Mouse (Mus musculus) hindbrain, embryonic 10.5 days (tissue): Measurements from ENCODE around the gene Tinf2. TPM values are rescaled to one million over a fixed set of nuclear protein-coding genes. Genes with fewer than 3 reads are reported as not detected.

Source experiments
- DNase-seq: peaks from one replicate; pipeline ENCODE4 v3.0.0-alpha.2; 2017; ENCODE audit warnings: low spot score
- H3K27ac ChIP-seq: fragments of 300-500 bp; sonication (generic); 2 replicates; pipeline ENCODE4 v1.5.1; 2016; ENCODE audit warnings: mild to moderate bottlenecking, moderate library complexity
- H3K27me3 ChIP-seq: fragments of 300-500 bp; sonication (generic); 2 replicates; pipeline ENCODE4 v1.6.1; 2016; ENCODE audit warnings: mild to moderate bottlenecking; ENCODE audit not compliant: poor library complexity, insufficient read depth, severe bottlenecking
- H3K36me3 ChIP-seq: fragments of 300-500 bp; sonication (generic); 2 replicates; pipeline ENCODE4 v1.6.1; 2016; ENCODE audit warnings: mild to moderate bottlenecking, moderate library complexity
- H3K4me1 ChIP-seq: fragments of 300-500 bp; sonication (generic); replicated peaks from 2 replicates; pipeline ENCODE4 v1.6.1; 2016; ENCODE audit warnings: mild to moderate bottlenecking
- H3K4me3 ChIP-seq: fragments of 300-500 bp; sonication (generic); 2 replicates; pipeline ENCODE4 v1.5.1; 2016; ENCODE audit warnings: mild to moderate bottlenecking, moderate library complexity
- H3K9me3 ChIP-seq: fragments of 300-500 bp; sonication (generic); 2 replicates; pipeline ENCODE4 v1.6.1; 2016; ENCODE audit warnings: mild to moderate bottlenecking, moderate library complexity
- WGBS: fragments of 180-500 bp; shearing (Covaris S2); methylation state at CpG from one replicate; pipeline ENCODE4 v1.1.7; 2016; 5-methylcytosine and 5-hydroxymethylcytosine counted together
- polyA plus RNA-seq: library from polyadenylated mRNA; unstranded; fragments of >200 nt; fragmentation: Nextera tagmentation; extraction: Ambion mirVana; gene quantifications from 2 replicates; pipeline ENCODE4 v1.2.1, GENCODE M21; 2016

Tinf2 gene
- polyA plus RNA-seq = 63.4 and 68.9 TPM in 2 replicates

GRCm38 (mm10) chr14:55681160-55682117 lies at the start of gene Tinf2:
Gene Tinf2 (minus strand): TSS chr14:55681820.
- WGBS = under 1% methylated on average over 66 of the region's 66 CpGs
- Histone ChIP-seq H3K9me3 (no peaks in the 10 kb centered on the region), H3K4me3 (peak within 1 kb of the TSS; percentile 93), H3K36me3 (peaks cover 42% of the 10 kb centered on the region), H3K4me1 (peaks cover 13% of the 10 kb centered on the region), H3K27me3 (no peaks in the 10 kb centered on the region), H3K27ac (peak within 1 kb of the TSS; percentile 93)
- peak; percentile 95 for DNase-seq

- H3K4me1 ChIP-seq = no peaks in the 10 kb centered on the region
- H3K27ac ChIP-seq = no peak overlapping the region
- no peaks in the 10 kb centered on the region for H3K36me3 ChIP-seq
- no peaks in the 10 kb centered on the region for H3K9me3 ChIP-seq
- WGBS = 90% methylated on average over 7 of the region's 7 CpGs
- H3K27me3 ChIP-seq = 0 out of 2 replicates have a peak, but pooled peaks cover 7% of the 10 kb centered on the region
- no peak for DNase-seq
- H3K4me3 ChIP-seq = no peak overlapping the region
These were observed 49.0 kb upstream of the Tinf2 start for GRCm38 (mm10) chr14:55730531-55731032.

DNA sequence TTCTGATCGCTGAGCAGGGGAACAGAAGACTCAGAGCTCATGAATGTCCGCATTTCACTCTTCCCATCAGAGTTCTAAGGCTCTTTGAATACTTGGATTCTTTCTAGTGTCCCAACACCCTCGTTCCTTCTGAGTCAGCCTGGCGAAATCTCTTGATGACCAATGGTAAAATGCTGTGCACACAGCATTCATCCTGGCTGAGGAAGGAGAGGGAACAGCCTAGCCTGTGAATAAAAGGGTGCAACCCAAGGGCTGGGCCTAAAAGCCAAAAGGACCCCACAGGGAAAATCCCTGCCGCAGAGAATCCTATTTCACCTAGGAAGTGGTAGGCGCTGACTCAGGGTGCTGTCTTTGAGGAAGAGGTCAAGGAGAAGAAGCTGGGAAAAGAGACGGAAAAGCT lies 48.5 kb upstream of the Tinf2 start:
- 81% methylated on average over 7 of the region's 7 CpGs for WGBS
- DNase-seq = no peak
- Histone ChIP-seq H3K27me3 (0 out of 2 replicates have a peak, but pooled peaks cover 7% of the 10 kb centered on the region), H3K9me3 (no peaks in the 10 kb centered on the region), H3K27ac (no peak overlapping the region), H3K4me1 (no peaks in the 10 kb centered on the region), H3K36me3 (no peaks in the 10 kb centered on the region), H3K4me3 (no peak overlapping the region)

DNA sequence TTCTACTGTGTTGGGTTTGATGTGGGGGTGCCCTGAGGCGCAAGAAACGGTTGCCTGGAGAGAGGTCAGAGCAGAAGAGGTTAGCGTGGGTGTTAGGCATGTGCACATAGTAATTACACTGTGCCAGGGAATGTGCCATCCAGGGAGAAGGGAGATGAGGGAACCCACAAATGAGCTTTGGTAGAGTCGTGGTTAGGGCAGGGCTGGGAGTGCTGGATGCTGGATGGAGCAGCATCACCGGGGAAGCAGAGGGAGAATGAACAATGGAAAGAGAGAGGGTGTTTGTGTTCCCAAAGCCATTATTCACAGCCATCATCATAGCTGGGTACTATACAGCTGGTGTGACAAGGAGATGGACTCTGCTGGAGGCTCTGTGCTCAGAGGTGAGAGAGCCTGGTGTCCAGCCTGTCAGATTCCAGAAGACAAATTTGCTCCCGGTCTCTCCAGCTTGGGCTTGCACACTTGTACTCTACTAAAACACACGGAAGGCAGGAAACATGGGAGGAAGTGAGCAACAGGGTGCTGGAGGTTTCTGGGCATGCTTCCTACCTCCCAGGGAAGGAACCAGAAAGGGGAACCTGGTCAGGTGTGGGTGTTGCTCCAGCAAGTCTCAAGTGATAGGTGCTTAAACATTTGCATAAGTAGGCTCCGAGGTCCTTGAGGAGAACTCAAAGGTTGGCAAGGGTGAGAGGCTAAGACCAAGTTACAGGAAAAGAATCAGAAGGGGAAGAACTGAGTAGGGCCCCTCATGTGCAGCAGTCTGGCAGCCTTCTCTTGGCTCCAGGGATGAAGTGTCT lies 46.5 kb upstream of the Tinf2 start:
- no peak for DNase-seq
- H3K27me3 ChIP-seq = no peaks in the 10 kb centered on the region
- no peaks in the 10 kb centered on the region for H3K9me3 ChIP-seq
- H3K4me1 ChIP-seq = no peaks in the 10 kb centered on the region
- no peak overlapping the region for H3K27ac ChIP-seq
- no peak overlapping the region for H3K4me3 ChIP-seq
- no peaks in the 10 kb centered on the region for H3K36me3 ChIP-seq
- 69% methylated on average over 8 of the region's 8 CpGs for WGBS

- Histone ChIP-seq H3K36me3 (no peaks in the 10 kb centered on the region), H3K27me3 (no peaks in the 10 kb centered on the region), H3K4me1 (peaks cover 12% of the 10 kb centered on the region), H3K27ac (no peak overlapping the region), H3K9me3 (no peaks in the 10 kb centered on the region), H3K4me3 (no peak overlapping the region)
- no peak for DNase-seq
These were observed 44.6 kb upstream of the Tinf2 start for GRCm38 (mm10) chr14:55726261-55726660.

- H3K27me3 ChIP-seq = no peaks in the 10 kb centered on the region
- peaks cover 10% of the 10 kb centered on the region for H3K36me3 ChIP-seq
- no peaks in the 10 kb centered on the region for H3K9me3 ChIP-seq
- WGBS = 69% methylated on average over 8 of the region's 8 CpGs
- peaks cover 16% of the 10 kb centered on the region for H3K4me1 ChIP-seq
- no peak overlapping the region for H3K27ac ChIP-seq
- no peak overlapping the region for H3K4me3 ChIP-seq
- DNase-seq = no peak
These were observed 42.8 kb upstream of the Tinf2 start for GRCm38 (mm10) chr14:55724411-55724871.

GRCm38 (mm10) chr14:55723433-55723832 lies 41.8 kb upstream of the Tinf2 start:
- H3K9me3 ChIP-seq = no peaks in the 10 kb centered on the region
- WGBS = 93% methylated on average over 7 of the region's 7 CpGs

DNA sequence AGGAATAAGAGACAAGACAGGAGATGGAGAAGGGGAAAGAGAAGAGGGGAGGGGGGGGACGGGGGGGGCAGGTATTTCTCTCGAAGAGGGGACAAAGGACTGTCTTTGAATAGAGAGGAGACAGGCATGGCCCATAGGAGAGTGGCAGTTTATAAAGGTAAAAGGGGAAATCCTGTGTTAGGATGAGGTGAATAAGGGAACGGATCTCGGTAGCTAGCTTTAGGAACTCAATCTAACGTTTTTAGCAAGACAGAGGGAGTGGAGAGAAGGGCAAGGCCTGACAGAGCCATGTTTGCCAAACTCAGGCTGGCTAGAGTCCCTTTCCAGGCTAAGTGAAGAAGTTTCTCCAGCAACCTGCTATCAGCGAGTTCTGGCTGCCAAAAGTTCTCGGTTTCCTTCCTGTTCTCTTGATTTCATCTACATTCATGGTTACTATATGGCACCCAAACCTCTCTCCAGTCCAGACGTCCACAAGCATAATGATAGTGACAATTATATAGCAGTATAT lies 40.9 kb upstream of the Tinf2 start:
- Histone ChIP-seq H3K36me3 (peaks cover 29% of the 10 kb centered on the region), H3K27ac (peak overlapping the region; percentile 94), H3K9me3 (no peaks in the 10 kb centered on the region), H3K4me1 (peaks cover 16% of the 10 kb centered on the region), H3K27me3 (no peaks in the 10 kb centered on the region), H3K4me3 (peak overlapping the region; percentile 87)
- 53% methylated on average over 8 of the region's 8 CpGs for WGBS
- DNase-seq = no peak

More at GRCm38 (mm10) chr14:55723433-55723832, 41.8 kb upstream of the Tinf2 start:
- Histone ChIP-seq H3K4me1 (peaks cover 16% of the 10 kb centered on the region), H3K27ac (no peak overlapping the region), H3K36me3 (peaks cover 20% of the 10 kb centered on the region), H3K27me3 (no peaks in the 10 kb centered on the region), H3K4me3 (no peak overlapping the region)
- no peak for DNase-seq

DNA sequence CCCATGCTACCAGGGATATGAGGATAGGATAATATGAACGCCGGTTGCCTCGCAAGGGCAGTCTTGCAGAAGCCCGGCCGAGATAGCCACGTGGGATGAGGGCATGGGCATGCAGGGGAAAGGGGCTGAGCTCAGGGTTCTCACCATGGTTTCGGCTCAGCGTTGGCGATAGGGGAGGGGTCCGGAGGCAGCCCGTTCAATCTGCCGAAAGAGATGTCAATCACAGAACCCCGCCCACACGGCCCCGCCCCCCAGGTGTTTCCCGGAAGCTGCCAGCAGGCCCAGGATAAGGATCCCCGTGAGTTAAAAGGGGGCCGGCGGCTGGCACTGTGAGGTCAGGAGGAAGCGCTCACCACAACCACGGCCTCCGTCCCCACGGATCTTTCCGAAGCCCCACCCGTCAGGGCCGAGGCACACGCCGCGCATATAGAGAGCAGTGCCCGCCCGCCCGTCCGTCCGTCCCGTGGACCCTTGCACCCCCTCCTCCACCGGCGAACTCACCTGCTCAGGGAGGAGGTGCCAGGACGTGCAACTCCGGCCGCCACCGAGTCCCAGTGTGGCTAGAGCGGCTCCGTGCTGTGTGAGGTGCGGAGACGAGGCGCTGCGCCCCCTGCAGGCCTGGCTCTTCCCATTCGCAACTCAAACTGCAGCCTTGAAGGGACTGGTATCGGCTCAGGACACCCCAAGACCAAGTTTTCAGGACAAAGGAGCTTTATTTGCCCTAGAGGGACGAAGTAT lies 40.2 kb upstream of the Tinf2 start, which contains the start of gene Rabggta:
Gene Rabggta (minus strand): TSS at position 564 of the 738 bp plus-strand sequence.
- DNase-seq = peak; percentile 93
- peak within 1 kb of the TSS; percentile 94 for H3K27ac ChIP-seq
- peaks cover 16% of the 10 kb centered on the region for H3K4me1 ChIP-seq
- WGBS = under 1% methylated on average over 50 of the region's 50 CpGs
- H3K27me3 ChIP-seq = no peaks in the 10 kb centered on the region
- peaks cover 35% of the 10 kb centered on the region for H3K36me3 ChIP-seq
- peak within 1 kb of the TSS; percentile 87 for H3K4me3 ChIP-seq
- no peaks in the 10 kb centered on the region for H3K9me3 ChIP-seq

DNA sequence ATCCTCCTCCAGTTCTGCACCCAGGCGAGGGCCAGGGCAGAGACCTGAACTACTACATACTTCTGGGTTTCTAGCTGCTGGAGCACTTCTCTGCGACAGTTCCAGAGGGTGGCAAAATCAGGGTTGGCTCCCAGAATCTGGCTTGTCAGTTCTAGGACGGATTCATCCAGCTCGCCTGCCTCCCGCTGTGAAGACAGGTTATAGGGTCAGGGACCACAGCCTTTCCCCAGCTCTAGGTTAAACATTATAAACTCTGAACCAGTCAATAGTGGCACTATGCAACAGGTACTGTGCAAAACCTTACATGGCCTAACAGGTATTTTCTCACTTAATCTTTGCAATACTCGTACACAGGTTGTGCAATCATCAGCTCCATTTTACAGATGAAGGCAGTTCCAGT lies 39.5 kb upstream of the Tinf2 start:
- Histone ChIP-seq H3K27ac (no peak overlapping the region), H3K4me1 (peaks cover 16% of the 10 kb centered on the region), H3K27me3 (no peaks in the 10 kb centered on the region), H3K36me3 (peaks cover 43% of the 10 kb centered on the region), H3K9me3 (no peaks in the 10 kb centered on the region), H3K4me3 (peak overlapping the region; percentile 87)
- 69% methylated on average over 6 of the region's 6 CpGs for WGBS
- DNase-seq = no peak

DNA sequence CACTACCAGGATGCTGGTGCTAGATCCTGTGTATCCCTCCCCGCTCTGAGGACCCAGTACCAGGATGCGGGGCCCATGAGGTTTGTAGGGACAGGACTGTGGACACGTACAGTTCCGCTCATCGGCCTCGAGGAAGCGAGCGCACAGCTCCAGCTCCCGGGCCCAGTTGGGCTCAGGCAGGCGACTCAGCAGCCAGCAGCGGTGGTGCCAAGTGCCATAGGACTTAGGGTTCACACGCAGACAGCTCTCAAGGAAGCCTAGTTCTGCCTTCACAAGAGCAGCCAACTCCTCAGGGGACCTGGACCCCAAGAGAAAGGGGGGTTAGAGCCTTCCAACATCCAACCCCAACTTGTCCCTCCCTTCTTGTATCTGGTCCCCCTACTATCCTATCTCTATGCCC lies 39.0 kb upstream of the Tinf2 start:
- peaks cover 45% of the 10 kb centered on the region for H3K36me3 ChIP-seq
- DNase-seq = no peak
- no peak overlapping the region for H3K27ac ChIP-seq
- no peaks in the 10 kb centered on the region for H3K9me3 ChIP-seq
- H3K4me1 ChIP-seq = peaks cover 16% of the 10 kb centered on the region
- peak overlapping the region; percentile 87; the same call in 1 of the 2 replicates for H3K4me3 ChIP-seq
- 94% methylated on average over 12 of the region's 12 CpGs for WGBS
- no peaks in the 10 kb centered on the region for H3K27me3 ChIP-seq

DNA sequence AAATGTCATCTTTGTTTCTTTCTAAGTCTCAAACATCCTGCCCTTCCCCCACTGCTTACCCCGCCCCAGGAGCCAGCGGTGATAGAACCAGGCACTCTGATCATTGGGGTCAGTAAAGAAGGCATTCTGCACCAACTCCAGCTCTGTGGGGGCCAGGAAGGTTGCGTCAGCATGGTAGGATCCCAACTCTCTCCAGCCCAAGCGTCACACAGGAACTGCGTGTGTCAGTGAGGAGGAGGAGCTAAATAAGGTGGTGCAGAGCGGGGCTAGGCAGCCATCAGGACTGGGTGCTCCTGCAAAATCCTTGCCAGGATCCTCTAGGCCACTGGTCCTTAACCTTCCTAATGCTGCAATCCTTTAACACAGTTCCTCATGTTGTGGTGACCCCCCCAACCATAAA lies 38.1 kb upstream of the Tinf2 start:
- Histone ChIP-seq H3K27ac (no peak overlapping the region), H3K4me3 (no peak overlapping the region), H3K36me3 (peaks cover 45% of the 10 kb centered on the region), H3K27me3 (no peaks in the 10 kb centered on the region), H3K4me1 (peaks cover 16% of the 10 kb centered on the region), H3K9me3 (no peaks in the 10 kb centered on the region)
- WGBS = 90% methylated on average over 6 of the region's 6 CpGs
- DNase-seq = no peak
